Mouse (Mus musculus): ENCODE measurements around the gene Tmem74b. TPM values are rescaled to one million over a fixed set of nuclear protein-coding genes. Genes with fewer than 3 reads are reported as not detected.

Tmem74b gene
- polyA plus RNA-seq (2017; shearing (Covaris generic)) = not detected

DNA sequence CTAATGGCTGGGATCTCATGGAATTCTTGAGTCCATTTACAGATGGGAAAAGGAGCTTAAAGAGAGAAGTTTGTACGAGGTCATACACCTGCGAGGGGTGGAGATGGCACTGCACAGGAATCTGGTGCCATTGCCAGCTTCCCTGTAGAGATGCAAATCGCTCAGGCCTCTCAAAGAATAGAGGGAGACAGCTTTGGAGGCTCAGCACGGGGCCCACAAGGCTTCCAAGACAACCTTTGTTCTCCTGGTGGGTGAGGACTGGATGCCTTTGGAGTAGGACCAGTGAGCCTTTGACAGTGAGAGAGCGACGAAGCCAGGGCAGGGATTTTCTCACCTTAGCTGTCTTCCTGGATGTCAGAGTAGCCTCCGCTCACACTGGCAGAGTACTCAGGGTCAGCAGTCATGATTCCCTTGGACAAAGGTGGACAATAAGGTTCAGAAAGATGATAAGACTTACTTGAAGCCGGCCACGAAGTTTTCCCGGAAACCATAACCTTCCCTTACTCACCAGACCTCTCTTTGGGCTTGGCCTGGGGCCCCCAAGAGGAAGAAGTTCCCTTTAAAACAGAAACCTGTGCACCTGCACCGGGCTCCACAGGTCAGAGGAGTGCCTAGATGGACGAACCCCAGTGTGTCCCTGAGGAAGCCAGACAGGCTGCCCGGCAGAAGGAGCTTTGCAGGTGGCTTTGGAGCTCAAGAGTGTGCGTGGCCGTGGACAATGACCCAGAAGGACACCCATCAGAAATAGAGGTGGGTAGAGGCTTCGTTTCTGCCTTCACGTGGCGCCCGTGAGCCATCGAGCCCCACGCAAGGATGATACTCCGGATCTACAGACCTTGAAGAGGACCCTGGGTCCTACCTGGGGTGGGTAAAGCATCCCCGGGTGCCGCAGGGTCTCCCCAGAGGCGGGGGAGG is at the start of gene Tmem74b:
TSS of gene Tmem74b (plus strand) at position 778 of the 915 bp plus-strand sequence.

DNA sequence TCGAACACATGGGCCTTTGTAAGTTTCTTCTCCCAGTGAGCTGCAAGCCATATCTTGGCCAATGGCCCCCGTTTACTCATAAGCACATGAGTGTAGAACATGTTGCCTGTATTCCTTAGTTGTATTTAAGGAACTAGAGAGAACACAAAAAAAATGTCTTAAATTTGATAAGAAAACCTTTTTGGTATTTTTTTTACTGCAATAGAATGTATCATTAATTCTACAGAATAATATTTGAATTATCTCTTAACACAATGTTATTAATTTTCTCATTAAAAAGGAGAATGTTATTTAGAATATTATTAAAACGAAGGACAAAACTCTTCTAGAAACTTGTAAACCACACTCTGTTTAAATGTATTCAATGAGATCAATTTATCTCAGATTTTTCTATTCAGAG is 33.4 kb upstream of the Tmem74b start, which contains the start of gene Rad21l:
TSS of gene Rad21l (minus strand) at position 101 of the 400 bp plus-strand sequence.

DNA sequence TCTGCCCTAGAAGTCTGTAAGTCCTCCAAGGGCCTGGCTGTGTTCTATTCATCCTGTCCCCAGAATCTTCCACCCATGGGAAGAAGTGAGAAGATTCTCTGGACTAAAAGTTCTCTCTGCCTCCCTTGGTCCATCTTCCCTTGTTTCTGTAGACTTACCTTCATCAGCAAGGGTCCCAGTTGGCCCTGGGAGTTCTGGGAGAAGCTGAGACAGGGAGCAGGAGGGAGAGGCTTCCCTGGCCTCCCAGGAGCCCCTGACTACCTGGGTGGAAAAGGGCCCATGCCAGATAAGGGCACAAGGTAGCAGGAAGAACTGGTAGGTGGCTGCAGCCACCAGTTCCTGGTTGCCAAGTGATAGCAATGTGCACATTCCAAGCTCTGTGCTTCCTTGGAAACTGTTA is 42.0 kb downstream of the Tmem74b start, which contains the start of gene Psmf1:
TSS of gene Psmf1 (minus strand) at position 342 of the 400 bp plus-strand sequence.

Other genes with a start within 250 kb of the Tmem74b start
- gene 4921509C19Rik, start 225.9 kb upstream of the Tmem74b start, polyA plus RNA-seq (2017; shearing (Covaris generic)) = not detected
- 111 TPM for gene Nsfl1c, start 207.8 kb upstream of the Tmem74b start, polyA plus RNA-seq (2017; shearing (Covaris generic))
- 293 TPM for gene Fkbp1a, start 159.5 kb upstream of the Tmem74b start, polyA plus RNA-seq (2017; shearing (Covaris generic))
- 87.5 TPM for gene Sdcbp2, start 129.4 kb upstream of the Tmem74b start, polyA plus RNA-seq (2017; shearing (Covaris generic))
- gene Snph, start 69.4 kb upstream of the Tmem74b start, polyA plus RNA-seq (2017; shearing (Covaris generic)) = 0.61 TPM
- gene Rad21l, start 33.5 kb upstream of the Tmem74b start, polyA plus RNA-seq (2017; shearing (Covaris generic)) = not detected
- gene Psmf1, start 42.2 kb downstream of the Tmem74b start, polyA plus RNA-seq (2017; shearing (Covaris generic)) = 50.7 TPM
- gene Rspo4, start 140.9 kb downstream of the Tmem74b start, polyA plus RNA-seq (2017; shearing (Covaris generic)) = not detected
- not detected for gene Angpt4, start 209.2 kb downstream of the Tmem74b start, polyA plus RNA-seq (2017; shearing (Covaris generic))